Mouse (Mus musculus) heart, embryonic 14.5 days (tissue): ENCODE measurements around the gene Rap1b. TPM values are rescaled to one million over a fixed set of nuclear protein-coding genes. Genes with fewer than 3 reads are reported as not detected.

Experiments used
- ATAC-seq: fragments of 200-750 bp; cut with Nextera tagmentation; 2 replicates; pipeline ENCODE4 v1.8.0; 2017; ENCODE audit warnings: low read depth, moderate TSS enrichment; ENCODE audit not compliant: insufficient number of reproducible peaks, insufficient read depth, low FRiP score
- H3K27ac ChIP-seq, 2 experiments: fragments of 200-500 bp in 1 of 2; fragments of 300-500 bp in 1 of 2; sonication (generic) in 1 of 2; replicated peaks in 1 of 2; 2 replicates each; pipeline ENCODE4 v1.5.1; 2012 to 2014; ENCODE audit warnings: low read depth in 2 of 2, low read length in 2 of 2, control low read depth in 1 of 2, mild to moderate bottlenecking in 1 of 2, mixed read lengths in 1 of 2; ENCODE audit not compliant: control insufficient read depth in 1 of 2, insufficient read depth in 1 of 2
- H3K27me3 ChIP-seq: fragments of 300-500 bp; sonication (generic); 2 replicates; pipeline ENCODE4 v1.6.1; 2014; ENCODE audit warnings: mild to moderate bottlenecking, low read length, control low read depth; ENCODE audit not compliant: control insufficient read depth, insufficient read depth
- H3K36me3 ChIP-seq: fragments of 300-500 bp; sonication (generic); 2 replicates; pipeline ENCODE4 v1.6.1; 2014; ENCODE audit warnings: mild to moderate bottlenecking, control low read depth, low read length, mixed read lengths; ENCODE audit not compliant: control insufficient read depth, insufficient read depth
- H3K4me1 ChIP-seq, 2 experiments: fragments of 200-500 bp in 1 of 2; fragments of 300-500 bp in 1 of 2; sonication (generic) in 1 of 2; 2 replicates each; pipeline ENCODE4 v1.6.1; 2012 to 2014; ENCODE audit warnings: low read length in 2 of 2, control low read depth in 1 of 2, mixed read lengths in 1 of 2; ENCODE audit not compliant: control insufficient read depth in 2 of 2, insufficient read depth in 2 of 2
- H3K4me2 ChIP-seq: fragments of 300-500 bp; sonication (generic); 2 replicates; pipeline ENCODE4 v1.6.1; 2014; ENCODE audit warnings: mild to moderate bottlenecking, low read length
- H3K4me3 ChIP-seq, 2 experiments: fragments of 200-500 bp in 1 of 2; fragments of 300-500 bp in 1 of 2; sonication (generic) in 1 of 2; 2 replicates each; pipeline ENCODE4 v1.5.1; 2012 to 2014; ENCODE audit warnings: low read length in 2 of 2, mild to moderate bottlenecking in 2 of 2, control low read depth in 1 of 2, low read depth in 1 of 2, moderate library complexity in 1 of 2; ENCODE audit not compliant: control insufficient read depth in 1 of 2, insufficient read depth in 1 of 2
- H3K9ac ChIP-seq: fragments of 300-500 bp; sonication (generic); 2 replicates; pipeline ENCODE4 v1.6.1; 2014; ENCODE audit warnings: mild to moderate bottlenecking, low read length
- H3K9me3 ChIP-seq: fragments of 300-500 bp; sonication (generic); 2 replicates; pipeline ENCODE4 v1.6.1; 2016; ENCODE audit warnings: low read length, control low read depth; ENCODE audit not compliant: control insufficient read depth
- WGBS: fragments of 180-500 bp; shearing (Covaris S2); extraction: QIAGEN DNeasy Blood & Tissue Kit; methylation state at CpG from one replicate; pipeline ENCODE4 v1.1.7; 2014; 5-methylcytosine and 5-hydroxymethylcytosine counted together
- polyA plus RNA-seq: library from polyadenylated mRNA; unstranded; fragments of >200 nt; fragmentation: Nextera tagmentation; extraction: Ambion mirVana; gene quantifications from 2 replicates; pipeline ENCODE4 v1.2.1, GENCODE M21; 2014

Gene Rap1b
- polyA plus RNA-seq, 1 experiment from 2014 or later, result 143 TPM

- no peak for ATAC-seq
- Histone ChIP-seq H3K4me2 (peak overlapping the region; percentile 73), H3K36me3 (peaks cover 5% of the 10 kb centered on the region; the same call in 1 of the 2 replicates), H3K9me3 (0 out of 2 replicates have a peak, but pooled peaks cover 4% of the 10 kb centered on the region), H3K4me1 (peaks cover 3 to 14% of the 10 kb centered on the region in 2 experiments), H3K27ac (peak overlapping the region; percentile 74 to 78), H3K4me3 (peak overlapping the region in 1 of 2 experiments; percentile 82; a peak in 2 of 4 replicates), H3K9ac (peak overlapping the region; percentile 70), H3K27me3 (no peaks in the 10 kb centered on the region)
- WGBS, result 43% methylated on average over 11 of the region's 11 CpGs
These were observed 52.3 kb downstream of the Rap1b start for GRCm38 (mm10) chr10:117793436-117794030.

GRCm38 (mm10) chr10:117792141-117793091 lies 53.4 kb downstream of the Rap1b start, which contains the start of gene Nup107:
TSS of gene Nup107 (minus strand) at chr10:117792705.
- Histone ChIP-seq H3K4me2 (peak within 1 kb of the TSS; percentile 85), H3K4me1 (peaks cover 3 to 14% of the 10 kb centered on the region in 2 experiments), H3K36me3 (peaks cover 14% of the 10 kb centered on the region), H3K27ac (peak within 1 kb of the TSS; percentile 74 to 78), H3K27me3 (no peaks in the 10 kb centered on the region), H3K9ac (peak within 1 kb of the TSS; percentile 87), H3K9me3 (0 out of 2 replicates have a peak, but pooled peaks cover 4% of the 10 kb centered on the region), H3K4me3 (peak within 1 kb of the TSS; percentile 77 to 82)
- whole genome bisulfite sequencing, result under 1% methylated on average over 75 of the region's 75 CpGs
- ATAC-seq, result peak; percentile 99

- H3K27ac ChIP-seq, result no peak overlapping the region
- peaks cover 3 to 14% of the 10 kb centered on the region in 2 experiments for H3K4me1 ChIP-seq
- peak overlapping the region; percentile 87 for H3K9ac ChIP-seq
- 0 out of 2 replicates have a peak, but pooled peaks cover under 1% of the 10 kb centered on the region for H3K9me3 ChIP-seq
- peak overlapping the region in 1 of 2 experiments; percentile 82; a peak in 2 of 4 replicates for H3K4me3 ChIP-seq
- H3K36me3 ChIP-seq, result peaks cover 27% of the 10 kb centered on the region
- 85% methylated on average over 2 of the region's 2 CpGs for WGBS
- H3K4me2 ChIP-seq, result peak overlapping the region; percentile 85
- no peak for ATAC-seq
- H3K27me3 ChIP-seq, result no peaks in the 10 kb centered on the region
These were observed 54.7 kb downstream of the Rap1b start for GRCm38 (mm10) chr10:117791171-117791470.

GRCm38 (mm10) chr10:117790421-117791170 lies 55.2 kb downstream of the Rap1b start:
- Histone ChIP-seq H3K9me3 (no peaks in the 10 kb centered on the region), H3K4me3 (no peak overlapping the region), H3K27me3 (no peaks in the 10 kb centered on the region), H3K4me2 (no peak overlapping the region), H3K36me3 (peaks cover 32% of the 10 kb centered on the region), H3K9ac (peak overlapping the region; percentile 87), H3K4me1 (peaks cover 3 to 14% of the 10 kb centered on the region in 2 experiments), H3K27ac (no peak overlapping the region)
- 92% methylated on average over 17 of the region's 17 CpGs for WGBS
- ATAC-seq, result no peak

GRCm38 (mm10) chr10:117790011-117790410 lies 55.8 kb downstream of the Rap1b start:
- Histone ChIP-seq H3K27me3 (no peaks in the 10 kb centered on the region), H3K27ac (no peak overlapping the region), H3K9me3 (no peaks in the 10 kb centered on the region), H3K36me3 (peaks cover 38% of the 10 kb centered on the region), H3K4me1 (peaks cover 3 to 14% of the 10 kb centered on the region in 2 experiments), H3K4me3 (no peak overlapping the region), H3K9ac (no peak overlapping the region), H3K4me2 (no peak overlapping the region)
- no peak for ATAC-seq
- WGBS, result 84% methylated on average over 1 of the region's 1 CpGs

GRCm38 (mm10) chr10:117784646-117785045 lies 61.2 kb downstream of the Rap1b start:
- Histone ChIP-seq H3K36me3 (peaks cover 88% of the 10 kb centered on the region), H3K27ac (no peak overlapping the region), H3K4me2 (no peak overlapping the region), H3K9me3 (no peaks in the 10 kb centered on the region), H3K27me3 (no peaks in the 10 kb centered on the region), H3K4me3 (no peak overlapping the region), H3K9ac (no peak overlapping the region), H3K4me1 (no peaks in the 10 kb centered on the region)
- 87% methylated on average over 7 of the region's 7 CpGs for WGBS
- no peak for ATAC-seq

- ATAC-seq, result no peak
- H3K27ac ChIP-seq, result no peak overlapping the region
- no peak overlapping the region for H3K9ac ChIP-seq
- no peak overlapping the region for H3K4me3 ChIP-seq
- H3K27me3 ChIP-seq, result no peaks in the 10 kb centered on the region
- 94% methylated on average over 13 of the region's 13 CpGs for WGBS
- H3K9me3 ChIP-seq, result no peaks in the 10 kb centered on the region
- H3K4me1 ChIP-seq, result no peaks in the 10 kb centered on the region
- peaks cover 93% of the 10 kb centered on the region for H3K36me3 ChIP-seq
- no peak overlapping the region for H3K4me2 ChIP-seq
These were observed 61.9 kb downstream of the Rap1b start for GRCm38 (mm10) chr10:117783786-117784420.
